Mouse (Mus musculus): Measurements from ENCODE around the gene Hipk2. TPM values are rescaled to one million over a fixed set of nuclear protein-coding genes. Genes with fewer than 3 reads are reported as not detected.

The Hipk2 gene
- polyA plus RNA-seq, 1 experiment from 2014 or later = 38.4 TPM

- no peaks in the 10 kb centered on the region for H3K27me3 ChIP-seq (ENCODE audit: control insufficient read depth, insufficient read depth, low read length)
- no peak for DNase-seq (ENCODE audit: low spot score)
- H3K9me3 ChIP-seq (ENCODE audit: control insufficient read depth, low read length) = no peaks in the 10 kb centered on the region
- H3K27ac ChIP-seq (ENCODE audit: low read depth, low read length) = no peak overlapping the region
- 89% methylated on average over 14 of the region's 14 CpGs for WGBS
- no peak overlapping the region for H3K4me3 ChIP-seq (ENCODE audit: low read depth, low read length)
- H3K9ac ChIP-seq (ENCODE audit: low read depth, low read length) = no peak overlapping the region
- H3K4me2 ChIP-seq (replicated peaks; ENCODE audit: low read depth, low read length) = no peak overlapping the region
- H3K4me1 ChIP-seq (replicated peaks; ENCODE audit: control insufficient read depth, insufficient read depth, low read length) = no peaks in the 10 kb centered on the region
- no peaks in the 10 kb centered on the region for H3K36me3 ChIP-seq (ENCODE audit: control insufficient read depth, insufficient read depth, low read length)
- ATAC-seq (ENCODE audit: low FRiP score) = no peak
Measured at GRCm38 (mm10) chr6:38919135-38919740, 43.3 kb upstream of the Hipk2 start.

DNA sequence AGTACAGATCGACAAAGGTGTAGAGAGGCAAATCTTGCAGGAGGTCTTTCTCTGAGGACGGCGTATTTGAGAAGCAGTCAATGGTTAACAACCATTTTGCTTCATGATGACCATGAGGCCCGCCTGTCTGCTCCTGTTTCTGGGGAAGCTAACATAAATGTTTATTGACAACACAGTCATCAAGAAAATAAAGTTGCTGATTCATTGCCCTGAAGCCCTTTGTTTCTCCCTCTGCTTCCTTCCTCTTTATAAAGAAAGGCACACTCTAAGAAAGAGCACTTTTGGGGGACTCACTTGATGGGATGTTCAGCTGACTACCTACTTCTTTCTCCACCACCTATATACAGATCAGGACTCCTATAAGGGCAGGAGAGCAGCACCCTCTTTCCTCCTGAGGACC is 42.8 kb upstream of the Hipk2 start:
- WGBS = 95% methylated on average over 4 of the region's 4 CpGs
- Histone ChIP-seq H3K4me2 (replicated peaks; ENCODE audit: low read depth, low read length) (no peak overlapping the region), H3K27me3 (ENCODE audit: control insufficient read depth, insufficient read depth, low read length) (no peaks in the 10 kb centered on the region), H3K4me3 (ENCODE audit: low read depth, low read length) (no peak overlapping the region), H3K9ac (ENCODE audit: low read depth, low read length) (no peak overlapping the region), H3K4me1 (replicated peaks; ENCODE audit: control insufficient read depth, insufficient read depth, low read length) (no peaks in the 10 kb centered on the region), H3K9me3 (ENCODE audit: control insufficient read depth, low read length) (no peaks in the 10 kb centered on the region), H3K27ac (ENCODE audit: low read depth, low read length) (no peak overlapping the region), H3K36me3 (ENCODE audit: control insufficient read depth, insufficient read depth, low read length) (no peaks in the 10 kb centered on the region)
- no peak for DNase-seq (ENCODE audit: low spot score)
- no peak for ATAC-seq (ENCODE audit: low FRiP score)

DNA sequence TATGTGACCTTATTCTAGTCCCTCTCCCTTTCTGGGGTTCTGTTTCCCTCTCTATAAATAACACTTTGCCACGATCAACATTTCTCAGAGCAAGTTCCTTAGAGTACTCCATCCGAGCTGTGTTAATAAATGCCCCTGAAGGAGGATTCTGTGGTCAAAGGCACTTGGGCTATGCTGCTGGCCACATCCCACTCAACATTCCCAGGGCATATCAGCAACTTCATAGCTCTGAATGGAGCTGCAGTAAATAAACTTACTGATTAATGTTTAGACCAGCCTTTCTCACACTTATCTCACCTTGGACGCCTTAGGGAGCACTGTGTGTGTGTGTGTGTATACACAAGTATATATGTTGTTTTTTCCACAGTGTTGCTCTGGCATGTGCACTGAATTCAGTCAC is 41.5 kb upstream of the Hipk2 start:
- no peak overlapping the region for H3K27ac ChIP-seq (ENCODE audit: low read depth, low read length)
- no peak overlapping the region for H3K9ac ChIP-seq (ENCODE audit: low read depth, low read length)
- H3K36me3 ChIP-seq (ENCODE audit: control insufficient read depth, insufficient read depth, low read length) = no peaks in the 10 kb centered on the region
- ATAC-seq (ENCODE audit: low FRiP score) (no peak), DNase-seq (ENCODE audit: low spot score) (no peak)
- no peaks in the 10 kb centered on the region for H3K27me3 ChIP-seq (ENCODE audit: control insufficient read depth, insufficient read depth, low read length)
- no peaks in the 10 kb centered on the region for H3K9me3 ChIP-seq (ENCODE audit: control insufficient read depth, low read length)
- 81% methylated on average over 3 of the region's 3 CpGs for WGBS
- H3K4me2 ChIP-seq (replicated peaks; ENCODE audit: low read depth, low read length) = no peak overlapping the region
- H3K4me1 ChIP-seq (replicated peaks; ENCODE audit: control insufficient read depth, insufficient read depth, low read length) = no peaks in the 10 kb centered on the region; the same call in 1 of the 2 replicates
- H3K4me3 ChIP-seq (ENCODE audit: low read depth, low read length) = no peak overlapping the region

- Histone ChIP-seq H3K27ac (ENCODE audit: low read depth, low read length) (no peak overlapping the region), H3K9me3 (ENCODE audit: control insufficient read depth, low read length) (no peaks in the 10 kb centered on the region), H3K4me1 (replicated peaks; ENCODE audit: control insufficient read depth, insufficient read depth, low read length) (no peaks in the 10 kb centered on the region; the same call in 1 of the 2 replicates), H3K27me3 (ENCODE audit: control insufficient read depth, insufficient read depth, low read length) (no peaks in the 10 kb centered on the region), H3K4me2 (replicated peaks; ENCODE audit: low read depth, low read length) (no peak overlapping the region), H3K4me3 (ENCODE audit: low read depth, low read length) (no peak overlapping the region), H3K9ac (ENCODE audit: low read depth, low read length) (no peak overlapping the region), H3K36me3 (ENCODE audit: control insufficient read depth, insufficient read depth, low read length) (no peaks in the 10 kb centered on the region)
- WGBS = 93% methylated on average over 4 of the region's 4 CpGs
- ATAC-seq (ENCODE audit: low FRiP score) (no peak), DNase-seq (ENCODE audit: low spot score) (no peak)
Measured at GRCm38 (mm10) chr6:38916571-38916970, 40.6 kb upstream of the Hipk2 start.

GRCm38 (mm10) chr6:38915776-38916175 is 39.8 kb upstream of the Hipk2 start:
- Histone ChIP-seq H3K27me3 (ENCODE audit: control insufficient read depth, insufficient read depth, low read length) (no peaks in the 10 kb centered on the region), H3K9ac (ENCODE audit: low read depth, low read length) (no peak overlapping the region), H3K27ac (ENCODE audit: low read depth, low read length) (no peak overlapping the region), H3K4me3 (ENCODE audit: low read depth, low read length) (no peak overlapping the region), H3K36me3 (ENCODE audit: control insufficient read depth, insufficient read depth, low read length) (no peaks in the 10 kb centered on the region), H3K4me1 (replicated peaks; ENCODE audit: control insufficient read depth, insufficient read depth, low read length) (no peaks in the 10 kb centered on the region; the same call in 1 of the 2 replicates), H3K9me3 (ENCODE audit: control insufficient read depth, low read length) (no peaks in the 10 kb centered on the region), H3K4me2 (replicated peaks; ENCODE audit: low read depth, low read length) (no peak overlapping the region)
- DNase-seq (ENCODE audit: low spot score) (no peak), ATAC-seq (ENCODE audit: low FRiP score) (no peak)
- WGBS = 71% methylated on average over 5 of the region's 5 CpGs

DNA sequence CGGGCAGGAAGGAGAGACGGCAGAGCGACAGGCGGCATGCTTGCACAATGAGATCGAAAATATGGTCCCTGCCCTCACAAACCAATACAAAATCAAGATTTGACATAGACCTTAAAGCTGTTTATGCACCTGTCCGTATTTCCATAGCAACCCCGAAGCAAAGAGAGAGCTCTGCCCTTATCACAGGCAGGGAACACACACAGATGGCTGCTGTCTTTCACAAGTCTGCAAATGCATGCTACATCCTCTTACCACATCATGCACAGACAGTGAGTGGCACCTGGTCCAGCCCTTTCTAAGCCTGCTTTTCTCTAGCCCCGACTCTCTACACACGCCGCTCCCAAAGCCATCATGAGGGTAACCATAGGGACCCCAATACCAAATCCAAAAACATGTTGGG is 38.2 kb upstream of the Hipk2 start:
- Histone ChIP-seq H3K9ac (ENCODE audit: low read depth, low read length) (no peak overlapping the region), H3K4me2 (replicated peaks; ENCODE audit: low read depth, low read length) (no peak overlapping the region), H3K4me1 (replicated peaks; ENCODE audit: control insufficient read depth, insufficient read depth, low read length) (no peaks in the 10 kb centered on the region; the same call in 1 of the 2 replicates), H3K36me3 (ENCODE audit: control insufficient read depth, insufficient read depth, low read length) (no peaks in the 10 kb centered on the region), H3K9me3 (ENCODE audit: control insufficient read depth, low read length) (no peaks in the 10 kb centered on the region), H3K4me3 (ENCODE audit: low read depth, low read length) (no peak overlapping the region), H3K27ac (ENCODE audit: low read depth, low read length) (no peak overlapping the region), H3K27me3 (ENCODE audit: control insufficient read depth, insufficient read depth, low read length) (no peaks in the 10 kb centered on the region)
- ATAC-seq (ENCODE audit: low FRiP score) = no peak
- 86% methylated on average over 10 of the region's 10 CpGs for WGBS
- no peak for DNase-seq (ENCODE audit: low spot score)

- 60% methylated on average over 13 of the region's 13 CpGs for WGBS
- no peaks in the 10 kb centered on the region; the same call in 1 of the 2 replicates for H3K4me1 ChIP-seq (replicated peaks; ENCODE audit: control insufficient read depth, insufficient read depth, low read length)
- no peak overlapping the region for H3K4me2 ChIP-seq (replicated peaks; ENCODE audit: low read depth, low read length)
- H3K27me3 ChIP-seq (ENCODE audit: control insufficient read depth, insufficient read depth, low read length) = no peaks in the 10 kb centered on the region
- H3K36me3 ChIP-seq (ENCODE audit: control insufficient read depth, insufficient read depth, low read length) = no peaks in the 10 kb centered on the region
- no peak overlapping the region for H3K9ac ChIP-seq (ENCODE audit: low read depth, low read length)
- DNase-seq (ENCODE audit: low spot score) (no peak), ATAC-seq (ENCODE audit: low FRiP score) (no peak)
- H3K9me3 ChIP-seq (ENCODE audit: control insufficient read depth, low read length) = no peaks in the 10 kb centered on the region
- H3K27ac ChIP-seq (ENCODE audit: low read depth, low read length) = no peak overlapping the region
- no peak overlapping the region for H3K4me3 ChIP-seq (ENCODE audit: low read depth, low read length)
Measured at GRCm38 (mm10) chr6:38913386-38914042, 37.5 kb upstream of the Hipk2 start.

GRCm38 (mm10) chr6:38912845-38913244 is 36.9 kb upstream of the Hipk2 start:
- no peak for ATAC-seq (ENCODE audit: low FRiP score)
- H3K27ac ChIP-seq (ENCODE audit: low read depth, low read length) = no peak overlapping the region
- no peak overlapping the region for H3K9ac ChIP-seq (ENCODE audit: low read depth, low read length)
- WGBS = 77% methylated on average over 9 of the region's 9 CpGs
- no peak overlapping the region for H3K4me3 ChIP-seq (ENCODE audit: low read depth, low read length)
- H3K36me3 ChIP-seq (ENCODE audit: control insufficient read depth, insufficient read depth, low read length) = no peaks in the 10 kb centered on the region
- no peak overlapping the region for H3K4me2 ChIP-seq (replicated peaks; ENCODE audit: low read depth, low read length)
- no peaks in the 10 kb centered on the region; the same call in 1 of the 2 replicates for H3K4me1 ChIP-seq (replicated peaks; ENCODE audit: control insufficient read depth, insufficient read depth, low read length)
- DNase-seq (ENCODE audit: low spot score) = no peak
- H3K27me3 ChIP-seq (ENCODE audit: control insufficient read depth, insufficient read depth, low read length) = no peaks in the 10 kb centered on the region
- no peaks in the 10 kb centered on the region for H3K9me3 ChIP-seq (ENCODE audit: control insufficient read depth, low read length)

DNA sequence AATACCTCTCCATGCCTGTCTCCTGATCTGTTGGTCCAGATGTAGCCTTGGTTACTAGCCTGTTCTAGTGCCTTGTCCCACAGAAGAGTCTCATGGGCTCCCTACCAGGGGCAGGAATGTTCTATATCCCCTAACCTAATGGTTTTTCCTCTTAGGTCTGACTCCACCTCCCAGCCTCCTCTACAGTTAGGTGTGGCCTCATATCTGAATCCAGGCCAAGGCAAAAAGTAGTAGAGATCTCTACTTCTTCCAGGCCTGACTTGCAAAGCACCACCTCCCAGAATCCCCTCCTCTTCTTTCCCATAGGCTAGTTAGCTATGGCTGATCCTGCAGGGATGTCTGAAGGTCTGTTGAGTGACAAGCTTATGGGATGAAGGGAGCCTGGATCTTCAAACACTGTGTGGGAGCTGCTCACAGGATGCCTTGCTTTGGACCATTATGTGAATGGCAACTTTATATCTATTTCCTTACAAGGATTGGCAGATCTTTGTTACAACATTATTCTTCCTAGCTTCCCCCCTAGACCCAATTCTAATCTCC is 36.2 kb upstream of the Hipk2 start:
- Histone ChIP-seq H3K27me3 (ENCODE audit: control insufficient read depth, insufficient read depth, low read length) (no peaks in the 10 kb centered on the region), H3K4me2 (replicated peaks; ENCODE audit: low read depth, low read length) (no peak overlapping the region), H3K9ac (ENCODE audit: low read depth, low read length) (no peak overlapping the region), H3K4me3 (ENCODE audit: low read depth, low read length) (no peak overlapping the region), H3K27ac (ENCODE audit: low read depth, low read length) (no peak overlapping the region), H3K36me3 (ENCODE audit: control insufficient read depth, insufficient read depth, low read length) (no peaks in the 10 kb centered on the region), H3K4me1 (replicated peaks; ENCODE audit: control insufficient read depth, insufficient read depth, low read length) (no peaks in the 10 kb centered on the region; the same call in 1 of the 2 replicates), H3K9me3 (ENCODE audit: control insufficient read depth, low read length) (no peaks in the 10 kb centered on the region)
- DNase-seq (ENCODE audit: low spot score) = no peak
- ATAC-seq (ENCODE audit: low FRiP score) = no peak
